Mouse (Mus musculus): ENCODE data around the gene St3gal2.

DNA sequence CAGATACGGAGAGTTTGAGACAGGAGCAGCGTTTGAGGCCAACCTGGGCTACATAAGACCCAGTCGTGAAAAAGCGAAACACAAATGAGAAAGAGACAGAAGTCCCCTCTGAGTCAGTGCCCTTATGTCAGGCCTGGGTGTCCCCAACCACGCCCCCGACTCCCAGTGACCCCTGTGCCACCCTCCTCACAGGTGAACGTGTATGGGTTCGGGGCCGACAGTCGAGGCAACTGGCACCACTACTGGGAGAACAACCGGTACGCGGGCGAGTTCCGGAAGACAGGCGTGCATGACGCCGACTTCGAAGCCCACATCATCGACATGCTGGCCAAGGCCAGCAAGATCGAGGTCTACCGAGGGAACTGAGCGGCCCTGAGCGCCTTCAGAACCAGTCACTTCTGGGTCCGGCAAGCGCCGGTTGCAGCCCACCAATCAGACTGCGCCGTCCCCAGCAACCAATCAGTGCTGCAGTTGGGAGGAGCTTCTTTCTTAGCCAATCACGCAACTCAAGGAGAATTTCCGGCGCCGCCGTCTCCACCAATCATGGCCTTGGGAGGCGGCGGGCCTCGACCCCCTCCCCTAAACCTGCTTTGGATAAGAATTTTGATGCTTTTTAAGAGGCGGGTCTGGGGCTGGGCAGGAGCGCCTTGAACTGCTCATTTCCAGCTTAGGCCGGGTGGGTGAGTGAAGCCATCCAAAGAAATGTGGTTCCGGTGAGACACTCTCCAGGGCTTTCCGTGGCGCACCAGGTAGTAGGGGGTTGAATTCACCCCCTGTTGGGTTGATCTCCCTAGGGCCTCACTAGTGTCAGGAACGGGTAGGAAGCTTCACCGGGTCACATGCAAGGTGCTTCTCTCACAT is 50.4 kb downstream of the St3gal2 start:
- peak; percentile 88 for TF ChIP-seq POLR2A (IDR thresholded peaks at IDR 0.05; ENCODE audit: extremely low read depth, insufficient read depth, low read length)
- TF ChIP-seq CTCF (IDR thresholded peaks at IDR 0.05; ENCODE audit: extremely low read depth, insufficient read depth, low read length) = no peak

All from cortical plate, adult 2 months (tissue).